Mouse (Mus musculus) spleen, adult 2 months (tissue): ENCODE measurements around the gene Ubiad1.

Experiments
- CTCF ChIP-seq: fragments of 200-500 bp; IDR thresholded peaks from 2 replicates; pipeline ENCODE4 v1.5.1; 2011; ENCODE audit warnings: mild to moderate bottlenecking, inconsistent platforms; ENCODE audit not compliant: insufficient read depth, insufficient read length, insufficient replicate concordance; ENCODE audit errors: extremely low read depth
- POLR2A ChIP-seq: fragments of 200-500 bp; IDR thresholded peaks from 2 replicates; pipeline ENCODE4 v1.6.1; 2011; ENCODE audit warnings: low read depth, low read length, inconsistent platforms

DNA sequence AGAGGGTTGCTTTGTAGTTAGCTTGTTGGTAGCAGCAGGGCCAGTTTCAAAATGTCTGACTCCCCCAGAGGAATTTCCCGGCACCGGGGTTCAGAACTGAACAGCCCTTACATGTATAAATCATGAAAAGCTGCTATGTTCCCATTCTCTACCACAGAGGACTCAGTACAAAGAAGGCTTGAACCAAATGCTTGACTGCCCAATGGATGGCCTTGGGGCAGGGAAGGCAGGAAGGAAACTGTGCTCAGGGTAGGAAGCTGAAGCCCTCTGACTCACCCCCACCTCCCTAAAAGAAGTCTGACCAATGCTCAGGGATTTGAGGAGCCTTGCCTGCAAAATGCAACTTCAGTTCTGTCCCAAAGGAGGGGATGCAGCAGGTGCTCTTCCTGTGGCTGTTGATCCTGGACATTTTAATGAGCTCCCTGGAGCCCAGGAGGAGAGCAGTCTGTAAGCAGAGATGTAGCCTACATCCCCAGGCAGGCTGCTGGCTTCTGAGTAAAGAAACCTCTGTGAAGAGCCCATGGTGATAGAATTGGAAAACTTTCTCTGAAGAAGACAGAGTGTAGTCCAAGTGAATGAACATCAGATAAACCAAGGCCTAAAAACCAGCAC lies 37.1 kb upstream of the Ubiad1 start:
- TF ChIP-seq CTCF = no peak
- TF ChIP-seq POLR2A = no peak
